Mouse (Mus musculus) adrenal gland, postnatal 25 days (tissue): ENCODE results near the gene Abhd14b. TPM values are rescaled to one million over a fixed set of nuclear protein-coding genes. Genes with fewer than 3 reads are reported as not detected.

Source experiments
- DNase-seq: peaks from one replicate; pipeline ENCODE4 v3.0.0; 2021; ENCODE audit warnings: mixed read lengths
- total RNA-seq: library from RNA; stranded (reverse); gene quantifications from 2 replicates; pipeline ENCODE4 v1.2.3, GENCODE M21; 2021

The Abhd14b gene
- total RNA-seq, 1 experiment from 2014 or later = 53.8 TPM

DNA sequence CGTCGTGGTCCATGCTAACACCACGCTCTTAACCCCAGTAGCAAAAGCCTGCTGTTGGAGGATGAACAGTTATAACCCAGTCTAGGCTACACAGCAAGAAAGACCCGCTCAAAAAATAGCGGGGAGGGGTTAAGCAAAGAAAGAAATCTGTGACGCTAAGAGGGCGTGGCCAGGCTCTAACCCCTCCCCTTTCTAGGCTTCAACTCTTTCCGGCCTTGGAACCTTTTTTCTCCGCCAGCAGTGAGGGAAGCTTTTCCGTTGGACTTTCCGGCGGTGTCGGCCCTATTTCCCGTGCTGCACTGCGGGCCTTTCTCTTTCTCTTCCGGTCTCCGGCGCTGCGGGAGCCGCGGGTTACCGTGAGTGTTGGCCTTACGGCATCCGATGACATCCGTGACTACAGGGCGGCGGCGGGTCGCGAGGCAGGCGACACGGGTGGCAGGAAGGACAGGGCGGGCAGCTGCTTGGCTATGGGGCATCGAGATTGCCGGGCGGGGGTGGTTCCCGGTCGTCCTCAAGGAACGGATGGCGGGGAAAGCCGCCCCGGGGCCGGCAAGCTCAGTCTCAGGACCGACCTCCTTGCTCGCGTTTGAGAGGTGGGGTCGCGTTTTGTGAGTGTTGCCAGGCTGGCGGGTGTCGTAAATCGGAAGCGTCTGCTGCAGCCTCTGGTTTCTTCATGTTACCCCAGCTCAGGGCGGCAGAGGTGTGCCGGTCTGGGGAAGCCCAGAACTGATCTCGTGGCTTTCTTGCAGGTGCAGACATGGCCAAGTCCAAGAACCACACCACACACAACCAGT lies 17.8 kb upstream of the Abhd14b start, which contains the start of gene Rpl29:
Rpl29 (plus strand) TSS at position 234 of the 794 bp plus-strand sequence.
- DNase-seq = peak; percentile 91

DNA sequence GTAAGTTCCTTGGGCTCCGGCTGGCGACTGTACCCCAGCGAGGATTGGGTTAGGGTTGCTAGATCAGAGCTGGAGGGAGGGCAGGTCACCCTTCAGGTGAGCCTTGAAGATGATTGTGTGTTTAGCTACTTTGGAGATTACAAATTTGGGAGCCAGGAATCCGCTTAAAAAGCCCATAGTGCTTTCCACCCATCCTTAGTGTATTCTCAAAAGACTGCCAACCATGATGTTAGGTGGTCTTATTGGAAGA lies 17.3 kb upstream of the Abhd14b start:
- DNase-seq = no peak

- no peak for DNase-seq
These were observed 13.9 kb upstream of the Abhd14b start for GRCm38 (mm10) chr9:106433389-106433788.

GRCm38 (mm10) chr9:106436566-106436965 lies 10.7 kb upstream of the Abhd14b start:
- DNase-seq = no peak

GRCm38 (mm10) chr9:106442680-106443079 lies 4.6 kb upstream of the Abhd14b start:
- DNase-seq = no peak

DNA sequence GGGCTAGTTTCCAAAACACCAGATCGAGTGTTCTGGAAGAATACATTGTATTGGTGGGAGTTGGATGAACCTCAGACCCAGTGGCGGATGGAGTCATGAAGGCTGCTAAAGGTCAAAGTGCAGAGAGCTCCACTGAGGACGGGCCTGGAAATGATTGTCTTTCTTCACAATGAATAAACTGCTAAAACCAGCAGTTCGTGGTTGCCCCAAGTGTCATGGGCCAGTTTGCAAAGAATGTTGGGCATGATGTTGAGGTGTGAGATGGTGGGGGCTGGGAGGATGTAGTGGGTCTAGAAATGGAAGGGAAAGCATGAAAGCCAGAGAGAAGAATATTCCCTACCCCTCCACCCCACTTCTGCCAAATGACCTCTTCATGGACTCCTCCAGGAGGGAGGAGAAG lies 2.4 kb upstream of the Abhd14b start:
- DNase-seq = no peak

DNA sequence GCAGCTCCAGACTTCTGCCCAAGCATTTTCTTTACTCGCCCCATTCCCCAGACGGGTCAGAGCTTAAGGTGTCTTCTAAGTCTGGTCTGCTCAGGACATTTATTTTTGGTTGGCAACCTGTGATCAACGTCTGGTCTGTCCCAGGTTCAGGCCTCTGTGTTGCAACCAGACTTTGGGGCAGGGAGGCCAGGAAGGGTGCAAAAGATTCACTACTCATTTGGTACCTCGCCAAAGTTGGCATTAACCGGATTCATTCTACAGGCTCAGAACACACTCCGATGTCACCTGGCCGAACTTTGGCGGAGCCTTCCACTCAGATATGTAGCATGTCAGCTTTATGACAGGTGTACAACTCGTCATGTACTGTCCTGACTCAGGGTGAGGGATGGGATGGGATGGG lies 692 bp downstream of the Abhd14b start:
- no peak for DNase-seq

GRCm38 (mm10) chr9:106448498-106449031 lies 1.3 kb downstream of the Abhd14b start:
- DNase-seq = peak; percentile 76

- no peak for DNase-seq
These were observed 2.7 kb downstream of the Abhd14b start for GRCm38 (mm10) chr9:106449947-106450346.

GRCm38 (mm10) chr9:106450661-106451060 lies 3.4 kb downstream of the Abhd14b start:
- DNase-seq = peak; percentile 77

GRCm38 (mm10) chr9:106451298-106451697 lies 4.0 kb downstream of the Abhd14b start:
- no peak for DNase-seq

GRCm38 (mm10) chr9:106451899-106452298 lies 4.6 kb downstream of the Abhd14b start:
- DNase-seq = no peak

DNA sequence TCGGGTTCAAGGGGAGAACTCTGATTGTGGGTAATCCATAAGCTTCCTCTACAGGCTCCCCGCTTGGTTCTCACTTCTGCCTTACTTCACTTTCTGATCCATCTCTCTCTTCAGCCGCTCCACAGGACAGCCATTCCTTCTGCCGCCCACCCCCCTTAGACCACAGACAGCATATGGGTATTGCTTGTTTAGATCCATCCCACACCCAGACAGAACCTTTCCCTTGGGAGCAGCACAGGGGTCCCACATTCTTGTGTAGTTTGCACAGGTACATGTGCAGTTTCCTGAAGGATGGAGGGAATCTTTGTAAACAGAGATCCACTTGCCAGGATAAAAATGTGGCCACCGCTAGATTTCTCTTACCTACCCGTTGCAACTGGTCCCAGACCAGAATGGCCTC lies 5.1 kb downstream of the Abhd14b start:
- DNase-seq = no peak

- DNase-seq = peak; percentile 42
These were observed 5.6 kb downstream of the Abhd14b start for GRCm38 (mm10) chr9:106452821-106453220.

DNA sequence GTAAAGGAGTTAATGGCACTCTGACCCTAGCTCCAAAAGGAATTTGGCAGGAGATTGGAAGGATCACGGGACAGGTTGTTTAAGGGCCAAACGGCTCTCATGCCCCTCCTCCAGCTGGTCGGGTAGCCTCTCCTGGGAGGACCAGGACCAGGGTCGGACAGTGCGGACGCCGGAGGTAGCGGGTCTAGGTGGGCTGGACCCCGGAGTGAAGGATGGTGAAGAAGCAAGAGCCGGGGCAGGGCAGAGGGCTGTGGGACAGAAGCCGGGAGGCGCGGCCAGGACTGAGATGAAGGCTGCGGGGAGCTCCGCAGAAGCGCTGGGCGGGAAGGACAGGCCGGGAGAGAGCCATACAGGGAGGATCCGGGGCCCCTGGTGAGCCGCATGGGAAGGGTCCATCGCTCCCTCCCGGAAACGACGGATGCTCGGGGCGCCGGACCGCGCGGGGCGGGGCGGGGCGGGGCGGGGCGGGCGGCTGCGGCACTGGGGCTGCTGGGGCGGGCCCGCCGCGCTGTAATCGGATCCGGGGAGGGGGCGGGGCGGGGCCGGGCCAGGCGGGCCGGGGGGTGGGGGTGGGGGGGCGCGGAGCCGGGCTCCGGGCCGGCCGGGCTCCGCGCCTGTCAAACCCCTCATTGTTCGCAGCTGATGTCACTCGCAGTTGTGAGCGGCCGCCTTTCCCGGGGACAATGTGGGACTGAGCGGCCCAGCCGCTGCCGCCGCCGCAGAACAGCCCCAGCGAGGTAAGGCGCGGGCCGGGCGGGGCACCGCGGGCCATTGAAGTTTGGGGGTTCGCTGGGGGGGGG lies 6.2 kb downstream of the Abhd14b start, which contains the start of gene Pcbp4:
Pcbp4 (plus strand) TSS at position 21 of the 800 bp plus-strand sequence.
- DNase-seq = peak; percentile 66

GRCm38 (mm10) chr9:106454071-106454761 lies 7.0 kb downstream of the Abhd14b start:
- DNase-seq = no peak

DNA sequence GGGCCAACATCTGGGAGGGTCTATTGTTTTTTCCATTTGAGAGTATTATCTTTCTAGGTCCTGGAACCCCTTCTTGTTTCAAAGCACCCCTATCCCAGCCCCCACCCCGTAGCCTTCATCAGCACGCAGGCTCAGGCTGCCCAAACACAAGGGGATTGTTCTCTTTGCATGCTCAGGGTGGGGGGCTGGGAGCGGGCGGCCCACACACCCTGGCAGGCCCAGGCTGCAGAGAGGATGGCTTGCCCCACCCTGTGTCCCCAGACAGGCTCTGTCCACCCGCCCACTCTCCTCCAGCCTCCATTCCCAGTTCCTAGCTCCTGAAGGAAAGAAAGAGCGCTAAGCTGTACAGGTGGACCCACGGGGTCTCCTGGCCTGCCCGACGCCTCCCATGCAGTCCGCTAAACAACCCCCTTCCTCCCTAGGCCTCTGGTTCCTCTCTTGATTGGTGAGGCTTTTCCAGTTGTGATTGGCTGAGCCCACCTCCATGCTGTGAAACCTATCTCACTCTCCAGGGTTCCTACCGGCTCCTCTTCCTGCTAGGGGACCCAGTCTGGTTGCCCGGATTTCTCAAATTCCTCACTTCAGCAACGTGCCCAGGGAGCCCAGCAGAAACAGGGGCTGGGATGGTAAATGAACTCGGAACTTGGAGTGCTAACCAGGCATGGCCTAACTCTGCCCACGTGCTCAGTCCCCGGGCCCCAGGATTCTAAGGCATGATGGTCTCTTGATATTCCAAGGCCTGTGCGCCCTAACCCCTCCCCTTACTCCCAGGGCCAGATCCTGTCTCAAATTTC lies 7.8 kb downstream of the Abhd14b start:
- DNase-seq = no peak

- no peak for DNase-seq
These were observed 9.3 kb downstream of the Abhd14b start for GRCm38 (mm10) chr9:106456325-106457162.

- DNase-seq = no peak
These were observed 9.9 kb downstream of the Abhd14b start for GRCm38 (mm10) chr9:106457163-106457559.

- DNase-seq = no peak
These were observed 10.7 kb downstream of the Abhd14b start for GRCm38 (mm10) chr9:106457920-106458319.

DNA sequence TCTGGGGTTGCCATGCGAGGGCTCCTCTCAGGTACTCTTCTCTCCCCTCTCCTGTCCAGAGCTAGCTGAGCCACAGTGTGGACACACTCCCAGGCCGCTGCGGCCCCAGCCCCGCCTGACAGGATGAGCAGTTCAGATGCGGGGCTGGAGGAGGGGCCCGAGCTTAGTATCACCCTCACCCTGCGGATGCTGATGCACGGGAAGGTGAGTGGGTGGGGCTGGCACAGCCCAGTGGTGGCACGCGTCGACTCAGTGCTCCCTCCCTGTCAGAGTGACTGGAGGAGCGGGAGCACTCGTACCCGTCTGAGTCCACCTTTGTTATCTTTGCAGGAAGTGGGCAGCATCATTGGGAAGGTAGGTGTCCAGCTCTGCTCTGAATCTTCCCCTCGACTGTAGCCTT lies 12.7 kb downstream of the Abhd14b start:
- no peak for DNase-seq
